In genomic region chr1:136625019-136625895, GRCm38 (mm10) we compare ENCODE assay signal across 8 mouse cellular contexts. TPM values are rescaled to one million over a fixed set of nuclear protein-coding genes. Genes with fewer than 3 reads are reported as not detected.
A peak's percentile ranks its signal among the peaks of the same experiment; 100 is the strongest.
DNase-seq lines count a peak whose midpoint lies in the region; ATAC-seq lines count a peak whose summit lies in the region.

No protein-coding gene starts in this region.

- no peaks in the 10 kb centered on the region for H3K9me3 ChIP-seq in hindbrain, embryonic 13.5 days

- H3K4me1 ChIP-seq in hindbrain, embryonic 13.5 days (replicated peaks): peaks cover 36% of the 10 kb centered on the region

- peak; percentile 77 for ATAC-seq in hindbrain, embryonic 13.5 days (ENCODE audit: low FRiP score)

- H3K4me2 ChIP-seq in hindbrain, embryonic 13.5 days: peak overlapping the region; percentile 88

- no peaks in the 10 kb centered on the region for H3K27me3 ChIP-seq in hindbrain, embryonic 13.5 days

- DNase-seq in R1 (ENCODE audit: low read depth, low spot score): peak; percentile 60
- DNase-seq in cerebellum, postnatal 14 days: peak; percentile 72 to 75
- DNase-seq in frontal cortex, postnatal 14 days (ENCODE audit: low spot score in 2 of 2): peak; percentile 35 to 38
- DNase-seq in layer of hippocampus, postnatal 36 days: peak; percentile 46 to 63
- peak; percentile 44 for DNase-seq in lung, postnatal 36 days
- DNase-seq in right cerebral cortex, postnatal 10 days (ENCODE audit: low spot score in 2 of 2): peak; percentile 63 to 66
- DNase-seq in urinary bladder, postnatal 36 days (ENCODE audit: low spot score in 2 of 2): peak; percentile 28 to 30

- peak overlapping the region; percentile 80 for H3K4me3 ChIP-seq in hindbrain, embryonic 13.5 days

- 1% methylated on average over 71 of the region's 92 CpGs for WGBS in hindbrain, embryonic 13.5 days

- peaks cover 21% of the 10 kb centered on the region for H3K36me3 ChIP-seq in hindbrain, embryonic 13.5 days

- peak overlapping the region; percentile 97 for H3K9ac ChIP-seq in hindbrain, embryonic 13.5 days

- peak overlapping the region; percentile 96 for H3K27ac ChIP-seq in hindbrain, embryonic 13.5 days

RNA-seq across cellular contexts. Expression of gene Zfp281, which starts 0.6 kb away (rescaled TPM):
- polyA plus RNA-seq in hindbrain, embryonic 13.5 days (2015; fragmentation: Nextera tagmentation; extraction: Ambion mirVana): 25.0 and 25.6 TPM in 2 replicates
- 10 to 100 TPM; 33.3 to 34.5 TPM for total RNA-seq in layer of hippocampus, postnatal 36 days (2021)

Comparison
In these comparisons a context has a peak if more than half of its experiments do, and no peak if none do; other contexts are left out.
1. Peak in every context shown above with its lines: DNase-seq, ATAC-seq, H3K4me3 ChIP-seq and H3K27ac ChIP-seq.